Mouse (Mus musculus): ENCODE data around the gene Spag7. TPM values are rescaled to one million over a fixed set of nuclear protein-coding genes. Genes with fewer than 3 reads are reported as not detected.

The Spag7 gene
- total RNA-seq, 2 experiments from 2014 or later, result 66.5 to 72.6 TPM

DNA sequence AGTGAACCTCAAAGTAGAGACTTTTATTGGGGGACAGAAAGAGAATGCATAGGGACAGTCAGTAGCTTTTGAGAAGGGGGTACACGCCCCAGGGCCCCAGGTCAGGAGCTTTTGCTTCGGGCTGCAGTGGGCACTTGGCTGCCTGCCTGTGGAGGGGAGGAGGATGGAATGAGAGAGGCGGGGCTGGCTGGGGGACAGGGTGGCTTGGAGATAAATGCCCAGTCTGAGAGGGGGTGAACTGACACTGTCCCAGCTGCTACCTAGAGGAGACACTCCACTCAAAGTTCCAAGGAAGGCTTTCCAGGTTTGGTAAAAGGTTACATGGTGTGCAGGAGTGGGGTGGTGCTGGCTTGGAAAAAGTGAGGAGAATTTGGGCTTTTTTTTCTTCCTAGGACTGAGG is 12.3 kb downstream of the Spag7 start, which contains the start of gene Eno3:
Gene Eno3, plus strand, starts transcription at position 239 of the 400 bp plus-strand sequence.
- DNase-seq, result peak; percentile 46

GRCm38 (mm10) chr11:70656456-70656927 is 12.7 kb downstream of the Spag7 start:
- peak; percentile 60 for DNase-seq

DNA sequence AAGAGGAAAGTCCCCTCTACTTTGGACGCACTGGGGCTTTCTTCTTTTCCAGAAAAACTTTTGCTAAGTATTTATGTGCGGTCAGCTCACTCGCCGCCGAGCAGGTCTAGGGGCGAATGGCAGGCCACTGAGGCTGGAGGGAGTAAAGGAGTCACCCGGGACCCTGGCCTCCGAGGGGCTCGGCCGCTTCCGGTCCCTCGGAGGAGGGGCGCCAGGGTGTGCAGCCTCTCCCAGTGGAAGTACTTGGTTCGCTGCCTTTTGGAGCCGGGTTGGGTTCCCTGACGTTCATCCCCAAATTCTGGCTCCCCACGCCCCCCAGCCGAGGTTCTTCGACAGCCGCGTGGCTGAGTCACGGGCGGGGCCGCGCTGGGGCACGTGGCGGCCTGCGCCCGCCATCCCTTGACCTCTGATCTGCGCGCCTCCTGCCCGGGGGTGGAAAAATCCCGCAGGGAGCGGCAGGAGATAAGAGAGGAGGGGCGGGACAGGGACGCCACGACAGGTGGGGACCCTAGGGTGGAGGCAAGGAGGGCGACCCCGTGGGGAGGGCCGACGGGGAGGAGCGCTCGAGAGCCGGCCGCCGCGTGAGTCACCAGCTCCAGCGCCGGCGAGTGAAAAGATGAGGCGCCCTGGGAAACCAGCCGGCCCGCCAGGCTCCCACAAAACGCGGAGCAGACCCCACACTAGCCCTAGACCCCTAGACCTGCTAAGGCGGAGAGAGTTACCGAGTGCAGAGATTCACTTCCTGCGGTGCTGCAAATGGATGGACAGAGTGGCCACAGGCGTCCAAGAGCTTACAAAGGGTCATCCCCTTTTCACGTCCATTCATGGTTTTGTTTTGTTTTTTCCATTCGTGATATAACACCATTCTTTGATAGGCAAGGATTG is 13.4 kb downstream of the Spag7 start:
- peak; percentile 73 for DNase-seq

- peak; percentile 93 for DNase-seq
Observed at GRCm38 (mm10) chr11:70654923-70655570, 14.2 kb downstream of the Spag7 start.

DNA sequence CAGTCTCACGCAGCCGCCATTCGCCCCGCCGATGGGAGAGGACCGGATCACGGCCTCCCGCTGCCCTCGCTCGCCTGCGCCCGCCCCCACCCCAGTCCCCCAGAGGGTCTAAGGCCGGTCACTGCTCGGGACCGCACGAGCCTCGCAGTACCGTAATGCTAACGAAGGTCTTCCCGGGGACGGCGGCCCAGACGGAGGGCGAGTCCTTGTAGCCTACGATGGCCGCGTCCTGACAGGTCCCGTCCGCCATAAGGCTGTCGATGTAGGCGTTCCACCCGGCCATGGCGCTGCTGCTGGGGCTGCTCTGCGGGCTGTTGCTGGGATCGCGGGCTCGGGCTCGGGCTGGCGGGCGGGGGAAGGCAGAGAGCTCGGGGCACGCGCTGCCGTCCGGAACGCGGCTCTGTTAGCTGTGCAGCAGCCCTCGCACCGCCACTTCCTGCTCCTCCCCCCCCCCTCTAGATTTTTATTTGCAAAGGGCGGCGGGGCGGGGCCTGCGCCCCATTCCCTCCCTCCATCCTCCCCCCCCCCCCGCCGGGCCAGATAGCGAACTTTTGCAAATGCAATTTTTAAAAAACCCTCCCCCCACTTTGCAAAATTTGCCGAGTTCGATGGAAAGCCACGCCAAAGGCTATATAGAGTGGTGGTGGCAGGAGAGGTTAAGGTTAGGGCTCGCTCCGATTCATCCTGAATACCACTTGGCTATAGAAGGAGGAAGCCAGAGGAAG is 14.9 kb downstream of the Spag7 start, which contains the start of gene Pfn1:
Gene Pfn1, minus strand, starts transcription at position 447 of the 725 bp plus-strand sequence.
- DNase-seq, result peak; percentile 93

- peak; percentile 82 for DNase-seq
Observed at GRCm38 (mm10) chr11:70653345-70654197, 15.6 kb downstream of the Spag7 start.

DNA sequence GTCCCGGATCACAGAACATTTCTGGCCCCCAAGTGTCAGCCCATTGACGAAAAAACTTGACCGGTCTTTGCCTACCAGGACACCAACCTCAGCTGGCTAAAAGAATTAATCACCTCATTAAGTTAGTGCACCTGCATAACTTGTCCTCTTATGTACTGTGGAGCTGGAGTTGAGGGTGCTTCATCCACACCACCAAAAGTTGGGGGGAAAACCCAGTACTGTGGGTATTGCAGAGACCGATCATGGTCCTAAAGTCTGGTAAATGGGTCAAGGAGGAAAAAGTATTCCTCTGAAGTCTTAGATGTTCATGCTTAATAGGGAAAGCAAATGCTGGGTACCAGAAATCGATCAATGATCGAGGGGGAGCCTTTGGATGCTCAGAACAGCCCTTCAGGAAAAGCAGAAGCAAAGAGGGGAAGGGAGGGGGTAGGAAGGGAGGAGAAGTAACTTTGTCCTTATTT is 16.3 kb downstream of the Spag7 start:
- DNase-seq, result no peak

DNA sequence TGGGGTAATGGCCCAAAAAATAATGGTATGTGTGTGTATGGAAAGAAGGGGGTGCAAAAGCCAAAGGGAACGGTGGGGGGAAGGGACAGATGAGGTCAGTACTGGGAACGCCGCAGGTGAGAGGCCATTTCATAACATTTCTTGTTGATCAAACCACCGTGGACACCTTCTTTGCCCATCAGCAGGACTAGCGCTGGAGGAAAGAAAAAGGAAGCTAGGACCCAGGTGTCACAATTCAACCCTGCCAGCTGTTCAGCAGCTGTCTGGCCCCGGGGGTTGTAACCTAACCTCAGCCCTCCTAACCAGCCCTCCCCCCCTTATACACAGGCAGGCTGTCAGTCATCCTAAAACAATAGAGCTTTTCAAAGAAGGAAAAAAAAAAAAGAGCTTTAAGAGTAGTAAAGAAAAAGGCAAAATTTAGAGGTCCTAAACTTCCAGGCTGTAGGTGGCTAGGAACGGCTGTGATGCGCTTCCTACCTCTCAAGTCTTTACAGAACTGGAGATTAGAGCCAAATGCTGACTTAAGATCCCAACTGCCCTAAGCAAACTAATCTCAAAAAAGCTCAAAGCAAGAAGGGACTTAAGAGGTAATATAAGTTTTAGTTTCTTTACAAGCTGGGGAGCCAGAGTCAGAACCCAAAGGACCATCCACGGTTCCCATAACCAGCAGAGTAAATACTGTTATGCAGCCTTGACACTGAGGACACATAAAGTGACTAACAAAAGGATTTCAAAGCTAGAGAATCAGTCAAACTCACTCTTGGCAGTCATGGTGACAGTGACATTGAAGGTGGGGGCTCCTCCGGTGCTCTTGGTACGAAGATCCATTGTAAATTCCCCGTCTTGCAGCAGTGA is 17.0 kb downstream of the Spag7 start:
- no peak for DNase-seq

GRCm38 (mm10) chr11:70651391-70651790 is 17.8 kb downstream of the Spag7 start:
- peak; percentile 52 for DNase-seq

GRCm38 (mm10) chr11:70650322-70651175 is 18.7 kb downstream of the Spag7 start:
- no peak for DNase-seq

GRCm38 (mm10) chr11:70649185-70649734 is 20.0 kb downstream of the Spag7 start:
- DNase-seq, result no peak

DNA sequence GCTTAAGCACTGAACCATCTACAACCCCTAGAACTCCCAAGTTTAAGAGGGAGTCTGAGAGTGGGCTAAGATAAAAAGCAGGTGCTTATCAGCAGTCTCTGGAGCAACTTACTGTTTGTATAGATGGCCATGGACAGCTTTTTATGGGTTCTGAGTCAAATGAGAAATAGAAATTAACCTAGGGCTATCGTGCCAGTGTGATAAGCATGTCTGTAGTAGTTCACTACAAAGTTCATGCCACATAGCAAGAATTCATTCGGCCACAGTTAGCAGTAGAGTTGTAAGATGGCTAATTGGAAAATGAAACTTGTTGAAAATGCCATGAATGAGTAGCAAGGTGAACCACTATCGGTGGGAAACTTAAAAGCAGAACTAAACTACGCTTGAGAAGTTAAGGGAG is 20.7 kb downstream of the Spag7 start:
- DNase-seq, result no peak

DNA sequence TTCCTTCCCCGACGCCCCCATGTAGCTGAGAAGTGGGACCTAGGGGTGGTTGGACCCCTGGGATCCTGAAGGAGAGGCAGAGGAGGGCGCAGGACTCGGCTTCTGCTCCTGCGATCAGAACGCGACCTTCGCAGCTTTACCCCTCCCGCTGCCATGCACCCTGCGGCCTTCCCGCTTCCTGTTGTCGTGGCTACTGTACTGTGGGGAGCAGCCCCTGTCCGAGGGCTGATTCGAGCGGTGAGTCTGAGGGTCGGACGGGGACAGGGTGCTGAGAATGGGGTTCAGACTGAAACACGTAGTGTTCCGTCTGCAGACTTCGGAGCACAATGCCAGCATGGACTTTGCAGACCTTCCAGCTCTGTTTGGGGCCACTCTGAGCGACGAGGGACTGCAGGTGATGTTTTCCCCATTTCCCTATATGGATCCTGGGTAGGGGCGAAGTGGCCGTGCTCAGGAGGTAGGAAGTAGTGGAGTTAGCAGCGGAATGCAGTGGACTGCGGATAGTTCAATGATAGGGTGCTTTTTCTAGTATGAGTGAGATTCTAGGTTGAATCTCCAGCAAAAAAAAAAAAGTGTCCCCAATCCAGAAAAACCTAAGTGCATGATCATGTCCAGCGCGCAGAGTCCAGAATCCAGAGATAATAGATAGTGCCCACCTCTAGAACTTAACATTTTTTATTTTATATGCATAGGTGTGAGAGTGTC is 21.3 kb downstream of the Spag7 start:
- peak; percentile 62 for DNase-seq

DNA sequence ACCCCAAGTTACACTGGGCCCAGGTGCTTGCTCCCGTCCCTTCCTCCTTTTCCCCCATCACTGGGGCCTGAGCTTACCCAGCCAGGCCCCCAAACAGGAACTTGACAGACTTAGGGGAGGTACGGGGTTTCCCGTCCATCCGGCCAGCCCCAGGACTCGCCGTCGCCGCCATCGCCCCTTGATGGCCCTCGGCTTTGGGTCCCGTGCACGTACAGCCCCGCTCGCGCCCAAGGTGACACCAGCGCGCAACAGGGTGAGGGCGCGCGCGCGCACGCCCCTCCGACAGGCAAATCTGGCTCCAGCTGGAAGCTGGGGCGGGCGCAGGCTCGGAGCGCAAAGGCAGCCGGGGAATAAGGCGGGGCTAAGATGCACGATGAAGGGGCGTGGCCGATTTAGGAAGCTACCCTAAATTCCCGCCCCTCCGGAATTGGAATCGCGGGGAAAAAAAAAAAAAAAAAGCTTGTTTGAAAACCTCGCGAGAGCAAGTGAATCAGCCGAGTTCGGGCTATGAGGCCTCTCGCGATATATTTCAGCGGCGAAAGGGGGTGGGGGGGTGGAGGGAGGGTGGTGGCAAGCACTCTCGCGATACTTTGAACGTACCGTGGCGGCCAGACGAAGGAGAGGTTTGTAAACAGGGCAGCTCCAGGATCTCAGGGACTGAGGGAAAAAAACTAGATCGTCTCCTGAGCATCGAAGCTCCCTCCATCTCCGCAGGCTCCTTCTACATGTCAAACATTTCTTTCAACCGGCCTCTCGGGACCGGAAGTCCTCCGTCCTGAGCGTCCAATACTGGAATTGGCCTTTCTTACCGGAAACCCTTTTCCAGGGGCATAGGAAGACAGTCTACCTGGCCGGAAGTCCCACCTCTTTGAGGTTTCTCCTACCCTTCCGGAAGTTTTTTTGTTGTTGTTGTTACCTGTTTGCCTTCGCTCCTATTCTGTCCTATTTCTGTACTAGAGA is 22.2 kb downstream of the Spag7 start, which contains the start of the genes Rnf167 and Slc25a11:
Gene Rnf167, plus strand, starts transcription at position 545 of the 960 bp plus-strand sequence.
Gene Slc25a11, minus strand, starts transcription at position 789 of the 960 bp plus-strand sequence.
- peak; percentile 96 for DNase-seq

GRCm38 (mm10) chr11:70646259-70646555 is 23.0 kb downstream of the Spag7 start:
- DNase-seq, result no peak

GRCm38 (mm10) chr11:70645461-70646258 is 23.6 kb downstream of the Spag7 start:
- no peak for DNase-seq
